29 mouse cellular contexts compared by ENCODE assay signal in the genomic region with DNA sequence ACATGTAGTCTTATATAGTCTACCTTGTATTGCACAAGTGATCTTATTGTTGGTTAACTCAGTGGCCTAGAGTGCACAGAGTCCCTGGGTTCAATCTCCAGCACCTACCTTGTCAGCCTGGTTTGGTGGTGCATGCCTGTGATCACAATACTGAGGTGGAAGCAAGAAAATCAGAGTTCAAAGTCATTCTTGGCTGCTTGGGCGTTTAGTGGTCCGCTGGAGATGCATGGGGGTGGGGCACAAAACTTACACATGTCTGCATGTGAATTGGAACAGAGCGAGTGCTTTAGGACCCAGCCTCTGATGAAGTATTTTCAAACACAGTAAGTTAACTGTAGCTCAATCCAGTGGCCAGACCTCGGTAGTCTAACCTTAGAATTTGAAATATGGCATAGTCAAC. TPM values are rescaled to one million over a fixed set of nuclear protein-coding genes. Genes with fewer than 3 reads are reported as not detected.
DNase-seq lines count a peak whose midpoint lies in the region; TF ChIP-seq lines count a peak whose summit lies in the region.
"Had no signal": no experiment of that assay in that cellular context is flagged by ENCODE, and none has a peak within 500 bp of the region (broad histone marks: within the 10 kb centered on the region; RNA-seq: fewer than 3 reads in every experiment).

No protein-coding gene starts in this region.

- TF ChIP-seq CTCF in CH12.LX (conservative IDR thresholded peaks at IDR 0.05 in 1 of 2, IDR thresholded peaks at IDR 0.05 in 1 of 2; ENCODE audit: low read depth in 2 of 2, low read length in 2 of 2), result no peak
- no peak for TF ChIP-seq CTCF in gastrocnemius, adult 2 months (IDR thresholded peaks at IDR 0.05)

- H3K4me3 ChIP-seq in CH12.LX (replicated peaks in 1 of 3; ENCODE audit: low read depth in 2 of 3, low read length in 2 of 3, poor library complexity in 1 of 3) (no peak overlapping the region), ES-E14 (ENCODE audit: insufficient read depth in 1 of 2, low read depth in 1 of 2, low read length in 2 of 2, poor library complexity in 1 of 2, severe bottlenecking in 1 of 2) (peak overlapping the region in 1 of 2 experiments; percentile 6; a peak in 1 of 4 replicates)
- no peak overlapping the region for H3K4me3 ChIP-seq in gastrocnemius, adult 2 months
- H3K4me3 ChIP-seq: embryonic facial prominence, embryonic 10.5 days; embryonic facial prominence, embryonic 13.5 days; erythroblast, embryonic 14.5 days; forebrain, embryonic 12.5 days; forebrain, embryonic 15.5 days; heart, embryonic 10.5 days; heart, embryonic 13.5 days; hindbrain, embryonic 12.5 days; hindbrain, embryonic 15.5 days had no signal

- H3K4me2 ChIP-seq in CH12.LX (ENCODE audit: insufficient read depth, low read depth, poor library complexity, severe bottlenecking), result peak overlapping the region; percentile 60
- H3K4me2 ChIP-seq: embryonic facial prominence, embryonic 13.5 days; forebrain, embryonic 12.5 days; forebrain, embryonic 15.5 days; heart, embryonic 13.5 days; hindbrain, embryonic 12.5 days; hindbrain, embryonic 15.5 days had no signal

- TF ChIP-seq POLR2A in CH12.LX (IDR thresholded peaks at IDR 0.05; ENCODE audit: low read depth, low read length), result no peak

- in situ Hi-C loops in CH12.LX (cut with MboI; ENCODE audit: low pct_ligation_motif_present, low pct_unique_long_range_greater_than_20kb, low sequenced_read_pairs), result no loop called here
- in situ Hi-C loops in ES-E14 (cut with MboI; ENCODE audit: low sequenced_read_pairs in 2 of 2, unreplicated experiment in 2 of 2), result loop anchor here in 1 of 2 experiments (25.0 kb wide), 1 partner anchor 408 kb away; no protein-coding TSS in a partner anchor

- TF ChIP-seq EP300 in CH12.LX (IDR thresholded peaks at IDR 0.05; ENCODE audit: low read length), result no peak

- TF ChIP-seq RAD21 in CH12.LX (IDR thresholded peaks at IDR 0.05; ENCODE audit: low read depth, low read length), result no peak

- no peaks in the 10 kb centered on the region for H3K27me3 ChIP-seq in CH12.LX (replicated peaks)
- H3K27me3 ChIP-seq: embryonic facial prominence, embryonic 13.5 days; forebrain, embryonic 12.5 days; forebrain, embryonic 15.5 days; heart, embryonic 13.5 days; hindbrain, embryonic 12.5 days; hindbrain, embryonic 15.5 days; Patski had no signal

- DNase-seq in heart, adult 11 months, result peak; percentile 81
- no peak for DNase-seq in heart, postnatal 36 days
- DNase-seq in CH12.LX (ENCODE audit: extremely low read depth), result no peak
- no peak for DNase-seq in ES-E14 (ENCODE audit: low read depth, low spot score)
- DNase-seq in ZHBTc4 (ENCODE audit: low read depth, low spot score), result peak; percentile 68
- DNase-seq in MN1 (ENCODE audit: low spot score), result no peak
- DNase-seq in retina, embryonic 14.5 days (ENCODE audit: low spot score), result no peak
- no peak for DNase-seq in gastrocnemius, adult 2 months
- DNase-seq: adrenal gland, adult 8-10 months; adrenal gland, postnatal 25 days; cerebellum, adult 11-12 months; cerebellum, adult 8-10 months; cerebellum, postnatal 10 days; cerebellum, postnatal 36 days; embryo, embryonic 11 days; gastrocnemius, postnatal 14 days; heart, adult 18-20 months; heart, postnatal 14 days had no signal

- H3K4me1 ChIP-seq in CH12.LX (ENCODE audit: control insufficient read depth in 1 of 2, insufficient read depth in 2 of 2) (peaks cover 7 to 63% of the 10 kb centered on the region in 2 experiments), ES-E14 (ENCODE audit: control insufficient read depth in 2 of 2, insufficient read depth in 2 of 2, low read length in 2 of 2, poor library complexity in 1 of 2) (peaks cover 0 to 6% of the 10 kb centered on the region in 2 experiments; a peak in 1 of 4 replicates)

- dilution Hi-C loops in CH12.LX (cut with MboI; ENCODE audit: extremely low pct_ligation_motif_present, extremely low pct_unique_long_range_greater_than_20kb, low sequenced_read_pairs), result no loop called here

- peaks cover 95% of the 10 kb centered on the region for H3K79me2 ChIP-seq in CH12.LX (replicated peaks; ENCODE audit: control insufficient read depth, extremely low read depth, insufficient read depth, poor library complexity, severe bottlenecking)

- H3K27ac ChIP-seq in CH12.LX (ENCODE audit: insufficient read depth, low read depth), result peak overlapping the region; percentile 8; the same call in 1 of the 2 replicates
- no peak overlapping the region for H3K27ac ChIP-seq in ES-E14 (ENCODE audit: insufficient read depth, low read depth, low read length, poor library complexity, severe bottlenecking)
- no peak overlapping the region for H3K27ac ChIP-seq in gastrocnemius, adult 2 months
- H3K27ac ChIP-seq: embryonic facial prominence, embryonic 10.5 days; embryonic facial prominence, embryonic 13.5 days; forebrain, embryonic 12.5 days; forebrain, embryonic 15.5 days; heart, embryonic 10.5 days; heart, embryonic 13.5 days; hindbrain, embryonic 12.5 days; hindbrain, embryonic 15.5 days had no signal

- peaks cover 31 to 68% of the 10 kb centered on the region in 2 experiments for H3K36me3 ChIP-seq in CH12.LX (replicated peaks in 1 of 2; ENCODE audit: control insufficient read depth in 1 of 2, insufficient read depth in 1 of 2, low read length in 1 of 2)
- peaks cover 24% of the 10 kb centered on the region for H3K36me3 ChIP-seq in ES-E14 (ENCODE audit: control insufficient read depth, insufficient read depth, low read length, poor library complexity, severe bottlenecking)

- intact Hi-C loops in heart, postnatal 36 days (cut with DNase I), result no loop called here
- intact Hi-C loops in gastrocnemius, adult 2 months (cut with DNase I), result loop anchor here (10.0 kb wide), 1 partner anchor 1464 kb away; a partner anchor contains a TSS

- H3K9ac ChIP-seq in CH12.LX (ENCODE audit: insufficient read depth, low read depth) (no peak overlapping the region), ES-E14 (ENCODE audit: insufficient read depth, low read depth, low read length, poor library complexity, severe bottlenecking) (0 out of 2 replicates have a peak overlapping the region, but pooled peaks have one; percentile 8)
- H3K9ac ChIP-seq: embryonic facial prominence, embryonic 13.5 days; forebrain, embryonic 12.5 days; forebrain, embryonic 15.5 days; heart, embryonic 13.5 days; hindbrain, embryonic 12.5 days; hindbrain, embryonic 15.5 days had no signal

- H3K9me3 ChIP-seq in CH12.LX (replicated peaks; ENCODE audit: low read length) (no peaks in the 10 kb centered on the region), ES-E14 (ENCODE audit: control insufficient read depth, insufficient read depth, low read depth, low read length) (no peaks in the 10 kb centered on the region)
- H3K9me3 ChIP-seq: embryonic facial prominence, embryonic 10.5 days; embryonic facial prominence, embryonic 13.5 days; forebrain, embryonic 12.5 days; forebrain, embryonic 15.5 days; heart, embryonic 10.5 days; heart, embryonic 13.5 days; hindbrain, embryonic 12.5 days; hindbrain, embryonic 15.5 days had no signal

TF ChIP-seq in CH12.LX, 34 proteins besides CTCF, POLR2A, EP300 and RAD21:
- TF ChIP-seq BHLHE40 (IDR thresholded peaks at IDR 0.05; ENCODE audit: low read depth, low read length) (no peak), MEF2A (IDR thresholded peaks at IDR 0.05; ENCODE audit: borderline replicate concordance, low read depth, low read length) (no peak), PAX5 (IDR thresholded peaks at IDR 0.05; ENCODE audit: low read length) (no peak), ETS1 (conservative IDR thresholded peaks at IDR 0.05; ENCODE audit: low read depth, low read length) (no peak), ZC3H11A (IDR thresholded peaks at IDR 0.05; ENCODE audit: low read depth, low read length) (no peak), RCOR1 (conservative IDR thresholded peaks at IDR 0.05; ENCODE audit: low read depth, low read length) (no peak), TBP (conservative IDR thresholded peaks at IDR 0.05; ENCODE audit: low read depth, low read length) (no peak)

TF ChIP-seq in ES-E14, 5 proteins besides CTCF, POLR2A, EP300 and RAD21:
- no peak for TF ChIP-seq HCFC1 (IDR thresholded peaks at IDR 0.05; ENCODE audit: borderline replicate concordance, insufficient read depth, low read length)
- no peak for TF ChIP-seq ZNF384 (IDR thresholded peaks at IDR 0.05; ENCODE audit: low read depth, low read length)
- TF ChIP-seq MAFK (IDR thresholded peaks at IDR 0.05; ENCODE audit: insufficient read depth, low read depth, low read length), result no peak
- no peak for TF ChIP-seq ZC3H11A (IDR thresholded peaks at IDR 0.05; ENCODE audit: borderline replicate concordance, low read depth, low read length)
- no peak for TF ChIP-seq CHD2 (IDR thresholded peaks at IDR 0.05; ENCODE audit: low read depth, low read length)

RNA-seq across cellular contexts. Expression of a gene that starts 5.6 kb away (rescaled TPM):
- 100 to 1,000 TPM; 149 to 165 TPM for total RNA-seq in heart, postnatal 36 days (2021)
- total RNA-seq in CH12.LX (2012; rRNA removed) (507 and 555 TPM in 2 replicates), CH12.LX (2014; rRNA removed) (492 and 536 TPM in 2 replicates), ES-E14 (2012; rRNA removed) (361 and 417 TPM in 2 replicates)
- 652 and 950 TPM in 2 replicates for polyA plus RNA-seq in CH12.LX (2012; ENCODE audit: insufficient read length, low read depth)
- 100 to 1,000 TPM; 187 to 246 TPM for total RNA-seq in gastrocnemius, adult 2 months (2021)

RNA-seq across cellular contexts. Expression of a gene that starts 21.0 kb away (rescaled TPM):
- total RNA-seq in heart, postnatal 36 days (2021), result 100 to 1,000 TPM; 128 to 129 TPM
- total RNA-seq in CH12.LX (2012; rRNA removed) (0.08 and 0.13 TPM in 2 replicates), CH12.LX (2014; rRNA removed) (not detected in 2 replicates), ES-E14 (2012; rRNA removed) (4.5 and 4.9 TPM in 2 replicates)
- polyA plus RNA-seq in CH12.LX (2012; ENCODE audit: insufficient read length, low read depth), result 0.34 and 0.49 TPM in 2 replicates
- total RNA-seq in gastrocnemius, adult 2 months (2021), result 10 to 100 TPM; 39.1 to 44.1 TPM

RNA-seq across cellular contexts. Expression of a gene that starts 51.2 kb away (rescaled TPM):
- 1 to 10 TPM; 2.5 to 5.1 TPM for total RNA-seq in heart, postnatal 36 days (2021)
- total RNA-seq in CH12.LX (2012; rRNA removed) (0.13 and 0.21 TPM in 2 replicates), CH12.LX (2014; rRNA removed) (not detected in 2 replicates), ES-E14 (2012; rRNA removed) (266 and 382 TPM in 2 replicates)
- not detected in 2 replicates for polyA plus RNA-seq in CH12.LX (2012; ENCODE audit: insufficient read length, low read depth)
- total RNA-seq in gastrocnemius, adult 2 months (2021), result under 1 TPM in 1 of 2 experiments, not detected in 1; 0.33 TPM
- polyA plus RNA-seq: activated CD4-positive, CD25-positive, alpha-beta regulatory T cell, adult 4 months had no signal

RNA-seq across cellular contexts. Expression of a gene that starts 56.8 kb away (rescaled TPM):
- 10 to 100 TPM; 14.8 to 14.9 TPM for total RNA-seq in heart, postnatal 36 days (2021)
- total RNA-seq in CH12.LX (2012; rRNA removed), result 21.6 and 24.7 TPM in 2 replicates
- 19.6 and 21.5 TPM in 2 replicates for total RNA-seq in CH12.LX (2014; rRNA removed)
- polyA plus RNA-seq in CH12.LX (2012; ENCODE audit: insufficient read length, low read depth), result 25.7 and 33.5 TPM in 2 replicates
- total RNA-seq in ES-E14 (2012; rRNA removed), result 22.7 and 34.8 TPM in 2 replicates
- 1 to 10 TPM; 4.4 to 5.8 TPM for total RNA-seq in gastrocnemius, adult 2 months (2021)

Comparison
In these comparisons a context has a peak if more than half of its experiments do, and no peak if none do; other contexts are left out.
1. DNase-seq: peak in heart, adult 11 months (single experiment) and ZHBTc4 (single experiment); none in heart, postnatal 36 days (0 of 2), CH12.LX (single experiment), ES-E14 (single experiment), MN1 (single experiment), retina, embryonic 14.5 days (single experiment) and gastrocnemius, adult 2 months (single experiment).
2. RNA of a gene that starts 51.2 kb away (total RNA-seq): 266 to 382 TPM in ES-E14; 2.5 to 5.1 TPM in heart, postnatal 36 days, 0.33 TPM in gastrocnemius, adult 2 months and 0.13 to 0.21 TPM in CH12.LX; every median in the first group is over 10 times any median in the second.